Mouse (Mus musculus) liver, postnatal 0 days (tissue): ENCODE data around the gene Taf3. TPM values are rescaled to one million over a fixed set of nuclear protein-coding genes. Genes with fewer than 3 reads are reported as not detected.

Experiments used
- ATAC-seq: fragments of 200-750 bp; cut with Nextera tagmentation; 2 replicates; pipeline ENCODE4 v1.8.0; 2017; ENCODE audit warnings: mild to moderate bottlenecking, moderate library complexity
- DNase-seq: peaks from one replicate; pipeline ENCODE4 v3.0.0-alpha.2; 2016
- H3K27ac ChIP-seq: fragments of 300-500 bp; sonication (generic); 2 replicates; pipeline ENCODE4 v1.5.1; 2014; ENCODE audit warnings: antibody characterized with exemption, moderate library complexity, mild to moderate bottlenecking, low read depth
- H3K27me3 ChIP-seq: fragments of 300-500 bp; sonication (generic); 2 replicates; pipeline ENCODE4 v1.6.1; 2014; ENCODE audit warnings: low read length, control low read depth, mixed read lengths; ENCODE audit not compliant: insufficient read depth
- H3K36me3 ChIP-seq: fragments of 300-500 bp; sonication (generic); replicated peaks from 2 replicates; pipeline ENCODE4 v1.6.1; 2014; ENCODE audit warnings: mild to moderate bottlenecking, control low read depth, low read length, moderate library complexity, mixed read lengths; ENCODE audit not compliant: insufficient read depth
- H3K4me1 ChIP-seq: fragments of 300-500 bp; sonication (generic); 2 replicates; pipeline ENCODE4 v1.6.1; 2014; ENCODE audit warnings: antibody characterized with exemption, mild to moderate bottlenecking, control low read depth; ENCODE audit not compliant: insufficient read depth
- H3K4me2 ChIP-seq: fragments of 300-500 bp; sonication (generic); 2 replicates; pipeline ENCODE4 v1.6.1; 2014; ENCODE audit warnings: low read depth, mild to moderate bottlenecking, low read length, moderate library complexity, mixed read lengths
- H3K4me3 ChIP-seq: fragments of 300-500 bp; sonication (generic); 2 replicates; pipeline ENCODE4 v1.5.1; 2014; ENCODE audit warnings: low read depth, low read length
- H3K9ac ChIP-seq: fragments of 300-500 bp; sonication (generic); replicated peaks from 2 replicates; pipeline ENCODE4 v1.6.1; 2014; ENCODE audit warnings: mild to moderate bottlenecking, moderate library complexity
- H3K9me3 ChIP-seq: fragments of 300-500 bp; sonication (generic); 2 replicates; pipeline ENCODE4 v1.6.1; 2016; ENCODE audit warnings: mild to moderate bottlenecking, control low read depth, low read length, mixed read lengths
- CTCF ChIP-seq: sonication (generic); IDR thresholded peaks from 2 replicates; pipeline ENCODE4 v1.5.1; 2016; ENCODE audit warnings: antibody characterized with exemption, low read depth
- EP300 ChIP-seq: IDR thresholded peaks from 2 replicates; pipeline ENCODE4 v1.6.1; 2016; ENCODE audit warnings: antibody characterized with exemption, low read depth, mild to moderate bottlenecking
- WGBS: fragments of 180-500 bp; shearing (Covaris S2); extraction: QIAGEN DNeasy Blood & Tissue Kit; methylation state at CpG from one replicate; pipeline ENCODE4 v1.1.7; 2014; ENCODE audit not compliant: insufficient replicate concordance; 5-methylcytosine and 5-hydroxymethylcytosine counted together
- polyA plus RNA-seq: library from polyadenylated mRNA; unstranded; fragments of >200 nt; fragmentation: Nextera tagmentation; extraction: Ambion mirVana; gene quantifications from 2 replicates; pipeline ENCODE4 v1.2.1, GENCODE M21; 2015

The Taf3 gene
- polyA plus RNA-seq, 1 experiment from 2014 or later = 5.7 TPM

DNA sequence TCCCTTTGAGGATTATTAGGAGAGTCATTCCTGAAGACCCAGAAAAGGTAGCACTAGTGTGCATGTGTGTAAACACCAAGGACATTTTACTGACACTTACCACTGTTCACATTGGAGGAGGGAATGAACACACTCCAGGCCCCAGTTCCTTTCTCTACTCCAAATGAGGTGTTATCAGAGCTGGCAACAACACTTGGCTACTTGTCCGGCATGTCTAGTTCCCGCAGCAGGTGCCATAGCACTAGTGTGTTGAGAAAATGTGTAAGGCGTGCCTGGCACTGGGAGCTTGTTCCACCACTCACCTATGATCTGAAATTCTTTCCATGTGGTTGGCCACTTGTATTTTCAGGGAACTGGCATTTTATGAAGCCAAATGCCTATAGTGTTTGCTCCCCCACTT lies 77.8 kb downstream of the Taf3 start:
- DNase-seq (no peak), ATAC-seq (no peak)
- H3K4me2 ChIP-seq = no peak overlapping the region
- H3K9ac ChIP-seq = no peak overlapping the region
- no peaks in the 10 kb centered on the region for H3K9me3 ChIP-seq
- H3K27me3 ChIP-seq = no peaks in the 10 kb centered on the region
- no peaks in the 10 kb centered on the region for H3K36me3 ChIP-seq
- no peak overlapping the region for H3K27ac ChIP-seq
- peaks cover 18% of the 10 kb centered on the region; the same call in 1 of the 2 replicates for H3K4me1 ChIP-seq
- WGBS = 78% methylated on average over 3 of the region's 3 CpGs
- TF ChIP-seq EP300 (no peak), CTCF (no peak)
- no peak overlapping the region for H3K4me3 ChIP-seq

- H3K27me3 ChIP-seq = no peaks in the 10 kb centered on the region
- H3K27ac ChIP-seq = 0 out of 2 replicates have a peak overlapping the region, but pooled peaks have one; percentile 11
- WGBS = 70% methylated on average over 4 of the region's 4 CpGs
- H3K4me2 ChIP-seq = no peak overlapping the region
- ATAC-seq (no peak), DNase-seq (no peak)
- no peak overlapping the region for H3K9ac ChIP-seq
- no peak for TF ChIP-seq CTCF
- TF ChIP-seq EP300 = no peak
- no peaks in the 10 kb centered on the region for H3K9me3 ChIP-seq
- no peak overlapping the region for H3K4me3 ChIP-seq
- no peaks in the 10 kb centered on the region for H3K36me3 ChIP-seq
- H3K4me1 ChIP-seq = peaks cover 14% of the 10 kb centered on the region; the same call in 1 of the 2 replicates
These were observed 78.2 kb downstream of the Taf3 start for GRCm38 (mm10) chr2:9970178-9970577.

- Histone ChIP-seq H3K9ac (no peak overlapping the region), H3K4me2 (no peak overlapping the region), H3K4me1 (peaks cover 13% of the 10 kb centered on the region; the same call in 1 of the 2 replicates), H3K36me3 (no peaks in the 10 kb centered on the region), H3K9me3 (no peaks in the 10 kb centered on the region), H3K27ac (0 out of 2 replicates have a peak overlapping the region, but pooled peaks have one; percentile 11), H3K4me3 (no peak overlapping the region), H3K27me3 (no peaks in the 10 kb centered on the region)
- 67% methylated on average over 5 of the region's 5 CpGs for WGBS
- DNase-seq = no peak
- ATAC-seq = no peak
- TF ChIP-seq CTCF = no peak
- no peak for TF ChIP-seq EP300
These were observed 78.7 kb downstream of the Taf3 start for GRCm38 (mm10) chr2:9969734-9970133.

DNA sequence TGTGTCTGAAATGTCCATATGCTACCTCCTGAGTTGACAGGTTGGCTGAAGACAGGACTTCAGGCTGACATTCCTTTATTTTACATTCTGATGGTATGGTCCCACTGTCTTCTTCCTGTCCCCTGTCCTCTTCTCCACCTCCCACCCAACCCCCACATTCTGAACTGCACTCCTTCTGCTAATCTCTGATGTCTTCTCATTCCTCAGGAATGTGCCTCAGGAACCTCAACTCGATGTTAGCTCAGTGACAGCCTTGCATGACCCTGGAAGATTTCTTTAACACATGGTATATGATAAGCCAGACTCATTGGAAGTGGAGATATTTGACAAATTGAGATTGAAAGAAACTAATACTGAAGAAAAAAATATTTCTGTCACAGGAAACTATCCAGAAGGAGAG lies 81.8 kb downstream of the Taf3 start:
- Histone ChIP-seq H3K9me3 (no peaks in the 10 kb centered on the region), H3K36me3 (no peaks in the 10 kb centered on the region), H3K9ac (no peak overlapping the region), H3K27ac (no peak overlapping the region), H3K4me1 (peaks cover 6% of the 10 kb centered on the region; the same call in 1 of the 2 replicates), H3K4me3 (no peak overlapping the region), H3K4me2 (no peak overlapping the region), H3K27me3 (no peaks in the 10 kb centered on the region)
- no peak for DNase-seq
- 24% methylated on average over 1 of the region's 1 CpGs for WGBS
- TF ChIP-seq EP300 (no peak), CTCF (no peak)
- no peak for ATAC-seq

DNA sequence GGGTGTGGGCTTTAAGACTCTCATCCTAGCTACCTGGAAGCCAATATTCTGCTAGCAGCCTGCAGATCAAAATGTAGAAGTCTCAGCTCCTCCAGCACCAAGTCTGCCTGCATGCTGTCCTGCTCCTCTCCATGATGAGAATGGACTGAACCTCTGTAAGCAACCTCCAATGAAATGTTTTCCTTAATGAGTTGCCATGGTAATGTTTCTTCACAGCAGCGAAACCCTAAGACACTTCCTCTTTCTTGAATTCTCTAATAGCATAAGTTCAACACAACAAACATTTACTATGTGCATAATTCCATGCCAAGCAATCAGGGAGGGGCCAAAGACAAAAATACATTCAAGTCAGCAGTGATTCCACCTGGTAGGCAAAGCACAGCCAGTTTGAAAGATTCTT lies 82.8 kb downstream of the Taf3 start:
- no peak for TF ChIP-seq EP300
- no peak for TF ChIP-seq CTCF
- Histone ChIP-seq H3K9me3 (no peaks in the 10 kb centered on the region), H3K9ac (no peak overlapping the region), H3K36me3 (no peaks in the 10 kb centered on the region), H3K27ac (no peak overlapping the region), H3K4me3 (no peak overlapping the region), H3K27me3 (no peaks in the 10 kb centered on the region), H3K4me2 (no peak overlapping the region), H3K4me1 (0 out of 2 replicates have a peak, but pooled peaks cover 3% of the 10 kb centered on the region)
- DNase-seq (no peak), ATAC-seq (no peak)
- WGBS = 26% methylated on average over 1 of the region's 1 CpGs

DNA sequence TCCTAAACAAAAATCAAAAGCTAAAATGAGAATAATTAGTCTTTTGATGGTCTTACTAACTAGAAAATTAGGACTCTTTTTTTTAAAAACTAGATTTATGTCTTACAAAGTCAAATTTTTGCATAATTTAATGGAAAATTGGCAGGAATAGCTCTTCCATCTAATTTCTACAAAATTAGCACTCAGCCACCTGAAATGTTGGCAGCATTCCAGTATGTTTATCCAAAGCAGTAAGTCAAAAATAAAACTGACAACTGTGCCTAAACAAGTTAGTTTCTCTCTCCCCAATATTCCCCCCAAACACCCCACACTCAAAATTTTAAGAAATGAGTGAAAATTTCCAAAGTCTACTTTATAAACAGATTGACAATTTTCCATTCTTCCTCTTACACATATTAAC lies 85.5 kb downstream of the Taf3 start:
- DNase-seq = no peak
- Histone ChIP-seq H3K9me3 (no peaks in the 10 kb centered on the region), H3K36me3 (no peaks in the 10 kb centered on the region), H3K4me3 (no peak overlapping the region), H3K4me1 (no peaks in the 10 kb centered on the region), H3K27ac (no peak overlapping the region), H3K4me2 (no peak overlapping the region), H3K27me3 (no peaks in the 10 kb centered on the region), H3K9ac (no peak overlapping the region)
- TF ChIP-seq CTCF = no peak
- ATAC-seq = no peak

GRCm38 (mm10) chr2:9961708-9962107 lies 86.7 kb downstream of the Taf3 start:
- ATAC-seq = no peak
- WGBS = 39% methylated on average over 3 of the region's 3 CpGs

More at GRCm38 (mm10) chr2:9961708-9962107, 86.7 kb downstream of the Taf3 start:
- no peak for TF ChIP-seq CTCF
- no peak for TF ChIP-seq EP300
- Histone ChIP-seq H3K4me3 (no peak overlapping the region), H3K4me1 (no peaks in the 10 kb centered on the region), H3K9ac (no peak overlapping the region), H3K9me3 (no peaks in the 10 kb centered on the region), H3K27me3 (no peaks in the 10 kb centered on the region), H3K36me3 (no peaks in the 10 kb centered on the region), H3K4me2 (no peak overlapping the region), H3K27ac (no peak overlapping the region)
- DNase-seq = no peak
